Mouse (Mus musculus) bone marrow, adult 2 months (tissue): Measurements from ENCODE around the gene Tmtc2.

Experiments used
- CTCF ChIP-seq: fragments of 200-500 bp; IDR thresholded peaks from 2 replicates; pipeline ENCODE4 v1.5.1; 2011; ENCODE audit warnings: low read length, control low read depth; ENCODE audit not compliant: control insufficient read depth, insufficient read depth
- POLR2A ChIP-seq: fragments of 200-500 bp; IDR thresholded peaks from 2 replicates; pipeline ENCODE4 v1.6.1; 2011; ENCODE audit warnings: low read depth, mild to moderate bottlenecking, control low read depth, low read length, borderline replicate concordance; ENCODE audit not compliant: control insufficient read depth

DNA sequence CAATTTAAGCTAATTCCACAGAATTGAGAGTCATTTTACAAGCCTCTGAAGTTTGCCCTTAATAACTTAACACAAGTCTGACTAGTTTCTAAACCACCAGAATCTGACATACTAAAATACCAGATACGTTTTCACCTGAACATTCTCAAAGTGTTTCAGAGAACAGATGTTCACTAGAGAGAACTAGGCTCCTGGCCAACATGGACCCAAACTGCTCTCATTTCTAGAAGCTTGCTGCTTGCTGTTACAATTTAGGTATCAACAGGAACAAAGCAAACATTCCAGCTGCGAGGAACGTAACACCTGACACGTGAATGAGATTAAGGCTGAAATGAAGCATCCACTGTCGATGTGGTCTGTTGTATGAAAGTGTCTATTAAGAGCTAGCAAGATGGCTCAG is 16.7 kb downstream of the Tmtc2 start:
- TF ChIP-seq POLR2A (no peak), CTCF (no peak)
